Mouse (Mus musculus) adrenal gland, postnatal 25 days (tissue): ENCODE measurements around the gene Dapp1. TPM values are rescaled to one million over a fixed set of nuclear protein-coding genes. Genes with fewer than 3 reads are reported as not detected.
"Not testable (repeated sequence)": the region's sequence is repeated elsewhere in the genome, so short reads cannot be mapped to it uniquely, and the experiment has no call there.

Experiments
- DNase-seq: peaks from one replicate; pipeline ENCODE4 v3.0.0; 2021; ENCODE audit warnings: mixed read lengths
- total RNA-seq: library from RNA; stranded (reverse); gene quantifications from 2 replicates; pipeline ENCODE4 v1.2.3, GENCODE M21; 2021

Gene Dapp1
- total RNA-seq, 1 experiment from 2014 or later, result 6.3 TPM

GRCm38 (mm10) chr3:137918932-137919311 is 62.4 kb downstream of the Dapp1 start:
- DNase-seq, result no peak

GRCm38 (mm10) chr3:137918172-137918931 is 63.0 kb downstream of the Dapp1 start, which contains the start of gene Lamtor3:
Lamtor3 (plus strand) TSS chr3:137918506.
- DNase-seq, result peak; percentile 92

DNA sequence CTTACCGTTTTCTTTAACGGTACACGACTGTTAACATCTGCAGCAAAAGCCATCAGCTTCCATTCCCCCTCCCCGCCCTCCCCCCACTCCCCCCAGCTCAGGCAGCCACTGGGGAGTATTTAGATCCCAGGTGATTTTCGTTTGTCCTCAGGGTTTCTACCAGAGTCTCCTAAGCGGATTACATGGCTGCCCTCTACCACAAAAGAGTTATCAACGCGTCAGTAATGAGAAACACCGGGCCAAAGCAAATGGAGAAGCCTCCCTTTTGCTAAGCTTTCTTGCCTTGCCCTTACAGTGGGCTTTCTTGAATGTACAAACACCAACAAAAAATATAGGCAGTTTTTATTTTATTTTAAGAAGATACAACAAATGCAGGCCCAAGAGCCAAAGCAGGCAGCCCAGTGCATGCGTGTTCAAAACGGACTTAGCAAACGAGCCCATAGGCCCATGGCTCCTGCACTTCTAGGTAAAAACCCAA is 63.6 kb downstream of the Dapp1 start:
- DNase-seq, result no peak

DNA sequence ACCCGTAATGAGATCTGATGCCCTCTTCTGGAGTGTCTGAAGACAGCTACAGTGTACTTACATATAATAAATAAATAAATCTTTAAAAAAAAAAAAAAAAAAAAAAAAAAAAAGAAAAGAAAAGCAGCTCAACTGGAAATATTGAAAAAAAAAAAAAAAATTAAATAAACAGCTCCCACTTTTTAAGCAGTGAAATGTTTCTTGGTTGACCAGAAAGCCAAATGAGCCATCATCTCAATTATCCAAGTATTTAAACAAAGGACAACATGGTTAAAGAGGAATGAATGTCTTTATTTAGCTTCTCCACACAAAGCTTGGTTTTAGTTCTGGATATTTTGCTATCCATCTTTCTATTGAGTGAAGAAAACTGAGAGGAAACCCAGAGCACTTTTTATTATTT is 66.8 kb downstream of the Dapp1 start:
- DNase-seq, result not testable (repeated sequence)

- DNase-seq, result no peak
Observed at GRCm38 (mm10) chr3:137913093-137913492, 68.3 kb downstream of the Dapp1 start.

- peak; percentile 57 for DNase-seq
Observed at GRCm38 (mm10) chr3:137900149-137900548, 81.2 kb downstream of the Dapp1 start.

DNA sequence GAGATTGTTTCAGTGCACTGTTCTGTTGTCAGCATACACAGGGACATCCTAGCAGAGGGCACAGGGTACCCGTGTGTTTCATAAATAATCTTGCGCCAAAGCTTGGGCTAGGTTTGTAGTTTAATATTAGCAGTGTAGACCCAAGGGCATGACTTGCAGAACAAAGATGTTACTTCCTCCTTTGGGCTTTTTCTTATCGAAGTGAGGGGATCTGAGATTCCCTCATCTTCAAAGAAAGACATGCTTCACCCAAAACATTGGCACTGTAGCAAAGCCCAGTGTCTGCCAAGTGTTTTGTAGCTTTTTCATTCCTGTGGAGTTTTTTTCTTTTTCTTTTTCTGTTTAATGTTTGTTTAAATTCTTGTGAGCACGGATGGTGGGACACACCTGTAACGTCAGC is 83.7 kb downstream of the Dapp1 start:
- no peak for DNase-seq

- DNase-seq, result no peak
Observed at GRCm38 (mm10) chr3:137896867-137897266, 84.5 kb downstream of the Dapp1 start.

GRCm38 (mm10) chr3:137896386-137896785 is 85.0 kb downstream of the Dapp1 start:
- no peak for DNase-seq

DNA sequence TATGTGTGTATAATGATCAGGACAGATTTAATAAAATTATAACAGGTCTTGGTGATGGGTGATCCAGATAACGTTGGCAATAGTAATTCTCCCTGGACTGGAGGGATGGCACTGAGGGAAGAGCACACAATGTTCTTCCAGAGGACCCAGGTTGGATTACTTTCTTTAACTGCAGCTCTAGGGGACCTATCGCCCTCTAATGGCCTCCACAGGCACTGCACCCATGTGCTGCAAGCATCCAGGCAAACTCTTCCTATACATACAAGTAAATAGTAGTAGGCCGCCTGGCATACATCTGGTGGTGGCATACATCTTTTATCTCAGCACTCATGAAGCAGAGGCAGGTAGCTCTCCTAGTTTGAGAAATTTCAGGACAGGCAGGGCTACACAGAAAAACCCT is 86.1 kb downstream of the Dapp1 start:
- no peak for DNase-seq

- no peak for DNase-seq
Observed at GRCm38 (mm10) chr3:137893789-137894188, 87.6 kb downstream of the Dapp1 start.

DNA sequence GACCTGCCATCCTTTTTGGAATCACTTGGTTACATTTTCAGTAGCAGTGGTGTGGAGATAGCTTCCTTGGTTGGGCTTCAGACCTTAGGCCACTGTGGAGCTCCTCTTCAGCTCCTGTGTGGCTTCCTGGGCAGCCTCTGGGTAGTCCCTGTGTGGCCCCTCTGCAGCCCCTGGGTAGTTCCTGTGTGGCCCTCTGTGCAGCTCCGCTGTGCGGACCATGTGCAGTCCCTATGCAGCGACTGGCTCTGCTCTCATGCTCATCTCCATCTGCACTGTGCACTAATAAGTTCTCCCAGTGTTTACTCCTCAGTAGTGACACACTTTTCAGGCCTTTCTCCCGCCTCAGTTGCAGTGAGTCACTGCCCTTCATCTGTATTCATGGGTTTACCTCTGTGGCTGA is 89.2 kb downstream of the Dapp1 start:
- no peak for DNase-seq

DNA sequence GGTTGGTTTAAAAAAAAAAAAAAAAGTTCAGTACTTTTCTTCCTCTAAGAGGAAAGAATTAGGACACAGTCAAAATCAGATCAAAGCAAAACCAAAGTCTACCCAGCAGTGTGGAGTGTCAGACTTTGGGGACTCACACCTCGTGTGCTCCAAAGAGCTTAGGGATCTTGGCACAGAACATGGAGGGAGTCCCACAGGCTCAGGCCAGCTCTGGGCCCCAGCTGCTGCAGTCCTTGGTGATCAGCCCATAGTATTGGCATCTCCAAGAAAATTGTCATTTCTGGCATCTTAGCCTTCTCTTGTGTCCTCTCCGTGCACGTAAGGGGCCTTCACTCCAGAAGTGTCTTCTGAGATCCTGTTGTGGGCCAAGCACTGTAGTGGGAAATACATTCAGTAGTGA is 90.3 kb downstream of the Dapp1 start:
- no peak for DNase-seq

DNA sequence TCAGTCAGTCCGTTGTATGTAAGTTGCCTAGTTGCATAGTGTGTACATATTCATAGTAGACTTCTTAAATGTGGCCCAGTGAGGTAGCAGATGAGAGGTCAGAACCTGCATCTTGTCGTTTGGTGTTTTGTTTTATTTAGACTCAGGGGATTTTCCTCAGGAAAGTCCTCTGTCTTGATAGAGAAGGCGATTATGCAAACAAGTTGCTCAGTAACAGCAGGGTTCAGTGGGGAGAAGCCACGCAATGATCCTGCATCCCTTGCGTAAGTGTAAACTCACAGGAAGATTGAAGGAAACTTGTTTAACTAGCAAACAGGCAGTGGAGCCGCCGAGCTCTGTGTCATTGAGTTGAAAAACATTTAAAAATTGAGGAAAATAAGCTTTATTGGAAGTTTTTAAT is 93.4 kb downstream of the Dapp1 start:
- DNase-seq, result no peak

- no peak for DNase-seq
Observed at GRCm38 (mm10) chr3:137881093-137881492, 100.3 kb downstream of the Dapp1 start.

Other genes starting within 250 kb of the Dapp1 start
- 170 and 200 TPM in 2 replicates for gene H2afz, start 117.1 kb downstream of the Dapp1 start, total RNA-seq
- 18.0 and 22.4 TPM in 2 replicates for gene Dnajb14, start 113.9 kb downstream of the Dapp1 start, total RNA-seq
- 65.6 and 71.3 TPM in 2 replicates for gene Lamtor3, start 63.0 kb downstream of the Dapp1 start, total RNA-seq
- 0.09 and 0.10 TPM in 2 replicates for gene 1110002E22Rik, start 83.5 kb upstream of the Dapp1 start, total RNA-seq
- gene Gm5105, start 85.8 kb upstream of the Dapp1 start, total RNA-seq, result not detected in 2 replicates
- 10.1 and 11.8 TPM in 2 replicates for gene Trmt10a, start 161.9 kb upstream of the Dapp1 start, total RNA-seq
- 13.7 and 14.4 TPM in 2 replicates for gene Mttp, start 163.4 kb upstream of the Dapp1 start, total RNA-seq
- 0.24 TPM in 1 of 2 replicates, not detected in the other for gene 4930579F01Rik, start 212.3 kb upstream of the Dapp1 start, total RNA-seq
- 37.9 and 41.2 TPM in 2 replicates for gene Adh7, start 236.2 kb upstream of the Dapp1 start, total RNA-seq